Mouse (Mus musculus): ENCODE results near the gene Olfr657. TPM values are rescaled to one million over a fixed set of nuclear protein-coding genes. Genes with fewer than 3 reads are reported as not detected.

The Olfr657 gene
- polyA plus RNA-seq, 1 experiment from 2014 or later: not detected

DNA sequence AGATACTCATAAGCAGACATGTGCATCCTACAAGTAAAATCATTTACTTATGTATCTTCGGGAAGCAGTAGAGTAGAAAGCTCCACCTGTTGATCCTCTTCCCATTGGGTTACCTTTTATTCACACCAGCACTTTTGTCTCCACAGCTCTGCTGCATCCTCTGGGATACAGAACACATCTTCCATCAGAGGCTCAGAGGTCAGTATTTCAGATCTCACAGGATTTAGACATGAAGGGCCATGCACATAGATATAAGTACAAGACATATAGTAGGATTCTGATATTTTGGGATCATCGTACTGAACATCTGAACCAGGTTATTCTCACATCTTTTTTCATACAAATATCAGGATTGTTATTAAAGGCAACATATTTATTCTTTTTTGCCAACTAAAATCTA is 61.6 kb downstream of the Olfr657 start, which contains the start of gene Olfr661:
Gene Olfr661, plus strand, starts transcription at position 301 of the 400 bp plus-strand sequence.
- no peaks in the 10 kb centered on the region for H3K9me3 ChIP-seq (replicated peaks)
- no peaks in the 10 kb centered on the region for H3K4me1 ChIP-seq (replicated peaks)
- H3K27ac ChIP-seq: no peak within 1 kb of the TSS
- H3K9ac ChIP-seq: no peak within 1 kb of the TSS
- no peaks in the 10 kb centered on the region for H3K36me3 ChIP-seq
- no peak within 1 kb of the TSS for H3K4me2 ChIP-seq
- no peaks in the 10 kb centered on the region for H3K27me3 ChIP-seq
- H3K4me3 ChIP-seq: no peak within 1 kb of the TSS
- ATAC-seq (replicated peaks; ENCODE audit: insufficient number of reproducible peaks, insufficient read depth, low FRiP score, low read depth): no peak
- 73% methylated on average over 2 of the region's 2 CpGs for WGBS

Other genes starting within 250 kb of the Olfr657 start
- gene Trim30c, start 224.0 kb upstream of the Olfr657 start, polyA plus RNA-seq (2015; fragmentation: Nextera tagmentation; extraction: Ambion mirVana): 0.11 and 0.23 TPM in 2 replicates
- gene Trim30a, start 159.6 kb upstream of the Olfr657 start, polyA plus RNA-seq (2015; fragmentation: Nextera tagmentation; extraction: Ambion mirVana): 0.92 and 1.9 TPM in 2 replicates
- gene Trim30d, start 116.9 kb upstream of the Olfr657 start, polyA plus RNA-seq (2015; fragmentation: Nextera tagmentation; extraction: Ambion mirVana): 0.48 and 1.1 TPM in 2 replicates
- not detected in 2 replicates for gene Olfr651, start 74.7 kb upstream of the Olfr657 start, polyA plus RNA-seq (2015; fragmentation: Nextera tagmentation; extraction: Ambion mirVana)
- not detected in 2 replicates for gene Olfr652, start 63.9 kb upstream of the Olfr657 start, polyA plus RNA-seq (2015; fragmentation: Nextera tagmentation; extraction: Ambion mirVana)
- gene Olfr653, start 47.5 kb upstream of the Olfr657 start, polyA plus RNA-seq (2015; fragmentation: Nextera tagmentation; extraction: Ambion mirVana): not detected in 2 replicates
- gene Olfr654, start 37.8 kb upstream of the Olfr657 start, polyA plus RNA-seq (2015; fragmentation: Nextera tagmentation; extraction: Ambion mirVana): not detected in 2 replicates
- gene Olfr655, start 23.0 kb upstream of the Olfr657 start, polyA plus RNA-seq (2015; fragmentation: Nextera tagmentation; extraction: Ambion mirVana): not detected in 2 replicates
- gene Olfr656, start 10.8 kb upstream of the Olfr657 start, polyA plus RNA-seq (2015; fragmentation: Nextera tagmentation; extraction: Ambion mirVana): not detected in 2 replicates
- gene Olfr658, start 22.5 kb downstream of the Olfr657 start, polyA plus RNA-seq (2015; fragmentation: Nextera tagmentation; extraction: Ambion mirVana): not detected in 2 replicates
- gene Olfr659, start 42.0 kb downstream of the Olfr657 start, polyA plus RNA-seq (2015; fragmentation: Nextera tagmentation; extraction: Ambion mirVana): not detected in 2 replicates
- not detected in 2 replicates for gene Olfr661, start 61.7 kb downstream of the Olfr657 start, polyA plus RNA-seq (2015; fragmentation: Nextera tagmentation; extraction: Ambion mirVana)
- gene Usp17le, start 152.7 kb downstream of the Olfr657 start, polyA plus RNA-seq (2015; fragmentation: Nextera tagmentation; extraction: Ambion mirVana): not detected in 2 replicates
- gene Usp17lb, start 217.8 kb downstream of the Olfr657 start, polyA plus RNA-seq (2015; fragmentation: Nextera tagmentation; extraction: Ambion mirVana): not detected in 2 replicates
- gene Usp17la, start 232.2 kb downstream of the Olfr657 start, polyA plus RNA-seq (2015; fragmentation: Nextera tagmentation; extraction: Ambion mirVana): not detected in 2 replicates

All from heart, embryonic 15.5 days (tissue).